Mouse (Mus musculus) kidney, postnatal 0 days (tissue): ENCODE results near the gene Dusp7. TPM values are rescaled to one million over a fixed set of nuclear protein-coding genes. Genes with fewer than 3 reads are reported as not detected.

Experiments used
- ATAC-seq: fragments of 200-750 bp; cut with Nextera tagmentation; replicated peaks from 2 replicates; pipeline ENCODE4 v1.8.0; 2017; ENCODE audit warnings: low read depth, moderate number of reproducible peaks, moderate TSS enrichment, moderate library complexity; ENCODE audit not compliant: low FRiP score
- DNase-seq: peaks from one replicate; pipeline ENCODE4 v3.0.0-alpha.2; 2016; ENCODE audit warnings: low spot score
- H3K27ac ChIP-seq: fragments of 300-500 bp; sonication (generic); 2 replicates; pipeline ENCODE4 v1.5.1; 2014; ENCODE audit warnings: mild to moderate bottlenecking
- H3K27me3 ChIP-seq: fragments of 300-500 bp; sonication (generic); 2 replicates; pipeline ENCODE4 v1.6.1; 2014; ENCODE audit warnings: low read length, mixed read lengths; ENCODE audit not compliant: insufficient read depth
- H3K36me3 ChIP-seq: fragments of 300-500 bp; sonication (generic); 2 replicates; pipeline ENCODE4 v1.6.1; 2014; ENCODE audit warnings: low read length, mixed read lengths; ENCODE audit not compliant: insufficient read depth
- H3K4me1 ChIP-seq: fragments of 300-500 bp; sonication (generic); replicated peaks from 2 replicates; pipeline ENCODE4 v1.6.1; 2014; ENCODE audit warnings: antibody characterized with exemption, low read length, mixed read lengths; ENCODE audit not compliant: insufficient read depth
- H3K4me2 ChIP-seq: fragments of 300-500 bp; sonication (generic); 2 replicates; pipeline ENCODE4 v1.6.1; 2014; ENCODE audit warnings: mild to moderate bottlenecking, low read length, moderate library complexity, mixed read lengths
- H3K4me3 ChIP-seq: fragments of 300-500 bp; sonication (generic); replicated peaks from 2 replicates; pipeline ENCODE4 v1.5.1; 2014; ENCODE audit warnings: low read depth, low read length
- H3K9ac ChIP-seq: fragments of 300-500 bp; sonication (generic); 2 replicates; pipeline ENCODE4 v1.6.1; 2014; ENCODE audit warnings: low read depth, low read length
- H3K9me3 ChIP-seq: fragments of 300-500 bp; sonication (generic); replicated peaks from 2 replicates; pipeline ENCODE4 v1.6.1; 2016; ENCODE audit warnings: low read length, inconsistent platforms, mixed read lengths
- CTCF ChIP-seq: IDR thresholded peaks from 2 replicates; pipeline ENCODE4 v1.5.1; 2016; ENCODE audit warnings: antibody characterized with exemption, low read depth, mild to moderate bottlenecking, moderate library complexity
- WGBS: fragments of 180-500 bp; shearing (Covaris S2); extraction: QIAGEN DNeasy Blood & Tissue Kit; methylation state at CpG from one replicate; pipeline ENCODE4 v1.1.7; 2014; 5-methylcytosine and 5-hydroxymethylcytosine counted together
- polyA plus RNA-seq: library from polyadenylated mRNA; unstranded; fragments of >200 nt; fragmentation: Nextera tagmentation; extraction: Ambion mirVana; gene quantifications from 2 replicates; pipeline ENCODE4 v1.2.1, GENCODE M21; 2015

Gene Dusp7
- polyA plus RNA-seq, 1 experiment from 2014 or later = 15.8 TPM

DNA sequence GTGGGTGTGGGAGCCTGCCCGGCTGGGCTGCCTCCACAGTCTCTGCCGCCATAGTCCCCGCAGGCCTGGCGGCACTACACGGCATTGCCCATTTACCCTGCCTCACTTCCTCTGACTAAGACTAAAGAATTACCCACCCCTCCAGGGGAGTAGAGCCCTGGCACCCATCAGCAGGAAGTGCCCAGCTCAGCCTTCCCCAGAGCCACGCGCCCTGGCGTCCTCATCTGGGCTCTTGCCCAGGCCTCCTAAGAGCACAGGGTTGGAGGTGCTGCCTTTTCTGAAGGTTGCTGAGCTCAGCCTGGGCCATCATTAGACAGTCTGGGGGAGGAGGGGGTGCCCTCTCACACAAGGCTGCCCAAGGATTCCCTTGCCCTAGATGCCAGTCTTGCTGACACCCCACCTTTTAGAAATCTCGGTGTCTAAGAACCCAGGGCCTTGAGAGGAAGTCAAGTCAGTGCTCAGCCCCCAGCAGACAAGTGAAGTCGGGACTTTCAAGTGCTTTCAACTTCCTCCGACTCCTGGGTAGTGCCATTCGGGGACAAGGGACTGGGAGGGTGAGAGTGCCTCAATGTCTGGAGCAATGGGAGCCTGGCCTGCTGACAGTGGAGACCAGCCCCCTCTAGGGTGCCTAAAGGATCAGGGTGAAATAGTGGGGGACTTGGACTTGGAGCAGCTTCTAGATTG lies 17.9 kb downstream of the Dusp7 start:
- TF ChIP-seq CTCF = no peak
- no peak for ATAC-seq
- no peaks in the 10 kb centered on the region for H3K36me3 ChIP-seq
- no peaks in the 10 kb centered on the region for H3K27me3 ChIP-seq
- WGBS = 72% methylated on average over 12 of the region's 12 CpGs
- H3K27ac ChIP-seq = no peak overlapping the region
- DNase-seq = no peak
- H3K9ac ChIP-seq = no peak overlapping the region
- H3K4me1 ChIP-seq = peaks cover 17% of the 10 kb centered on the region
- no peak overlapping the region for H3K4me2 ChIP-seq
- H3K9me3 ChIP-seq = no peaks in the 10 kb centered on the region
- H3K4me3 ChIP-seq = no peak overlapping the region

DNA sequence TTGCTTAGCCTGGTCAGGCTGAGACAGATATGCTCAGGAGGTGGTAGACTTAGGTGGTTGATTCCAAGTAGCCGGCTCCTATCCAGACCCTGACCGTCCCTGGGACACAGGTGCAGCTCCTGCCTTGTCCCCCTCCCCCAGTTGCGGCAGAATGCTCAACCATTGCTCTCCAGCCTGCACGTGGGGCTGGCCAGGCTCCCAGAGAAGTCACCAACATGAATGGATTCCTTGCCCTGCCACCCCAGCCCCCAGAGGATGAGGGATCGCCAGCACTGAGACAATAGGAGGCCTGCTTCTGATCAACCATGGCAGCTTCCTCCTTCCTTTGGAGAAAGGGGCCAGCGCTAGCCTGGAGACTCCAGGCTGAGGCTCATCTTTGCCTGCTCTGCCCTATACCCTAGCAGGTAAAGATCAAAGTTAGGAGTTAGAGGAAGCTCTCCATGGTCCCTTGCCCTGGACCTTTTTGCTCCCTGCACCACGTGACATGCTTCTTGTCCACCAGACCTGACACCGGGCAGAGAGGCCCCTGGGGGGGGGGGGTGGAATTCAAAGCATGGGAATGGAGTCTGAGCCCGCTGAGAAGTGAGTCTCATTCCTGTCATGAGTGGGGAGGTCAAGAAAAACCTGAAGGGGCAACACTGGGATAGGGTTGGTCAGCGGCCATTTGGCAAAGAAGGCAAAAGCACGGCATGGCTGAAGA lies 24.5 kb downstream of the Dusp7 start:
- ATAC-seq = 0 out of 2 replicates have a peak, but pooled peaks have one; percentile 16
- WGBS = 64% methylated on average over 11 of the region's 11 CpGs

DNA sequence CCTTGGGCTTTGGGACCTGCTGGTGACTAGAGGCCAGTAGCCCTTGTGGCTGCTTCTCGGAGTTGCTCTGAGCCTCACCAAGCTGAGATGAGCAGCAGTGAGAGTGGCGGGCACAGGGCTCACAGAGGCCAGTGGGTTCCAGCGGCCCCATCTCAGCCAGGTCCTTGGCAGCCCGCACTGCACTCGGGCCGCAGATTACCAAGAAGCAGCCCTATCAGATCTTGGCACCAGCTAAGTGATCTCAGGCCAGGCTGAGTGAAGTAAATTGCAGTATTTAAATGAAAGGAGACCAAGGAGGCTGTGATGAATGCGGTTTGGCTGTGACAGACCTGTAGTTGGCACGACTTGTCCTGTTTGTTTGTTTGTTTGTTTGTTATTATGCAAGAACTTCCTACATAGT lies 25.1 kb downstream of the Dusp7 start:
- Histone ChIP-seq H3K9me3 (no peaks in the 10 kb centered on the region), H3K9ac (no peak overlapping the region), H3K27me3 (no peaks in the 10 kb centered on the region), H3K27ac (no peak overlapping the region), H3K36me3 (no peaks in the 10 kb centered on the region), H3K4me2 (no peak overlapping the region), H3K4me1 (no peaks in the 10 kb centered on the region), H3K4me3 (no peak overlapping the region)
- DNase-seq = no peak
- no peak for ATAC-seq
- TF ChIP-seq CTCF = no peak
- WGBS = 77% methylated on average over 8 of the region's 8 CpGs

More for the DNA sequence above, 24.5 kb downstream of the Dusp7 start:
- no peaks in the 10 kb centered on the region for H3K9me3 ChIP-seq
- no peak overlapping the region for H3K9ac ChIP-seq
- no peaks in the 10 kb centered on the region for H3K4me1 ChIP-seq
- TF ChIP-seq CTCF = no peak
- DNase-seq = no peak
- H3K4me3 ChIP-seq = no peak overlapping the region
- no peaks in the 10 kb centered on the region for H3K36me3 ChIP-seq
- H3K27me3 ChIP-seq = no peaks in the 10 kb centered on the region
- no peak overlapping the region for H3K4me2 ChIP-seq
- no peak overlapping the region for H3K27ac ChIP-seq

DNA sequence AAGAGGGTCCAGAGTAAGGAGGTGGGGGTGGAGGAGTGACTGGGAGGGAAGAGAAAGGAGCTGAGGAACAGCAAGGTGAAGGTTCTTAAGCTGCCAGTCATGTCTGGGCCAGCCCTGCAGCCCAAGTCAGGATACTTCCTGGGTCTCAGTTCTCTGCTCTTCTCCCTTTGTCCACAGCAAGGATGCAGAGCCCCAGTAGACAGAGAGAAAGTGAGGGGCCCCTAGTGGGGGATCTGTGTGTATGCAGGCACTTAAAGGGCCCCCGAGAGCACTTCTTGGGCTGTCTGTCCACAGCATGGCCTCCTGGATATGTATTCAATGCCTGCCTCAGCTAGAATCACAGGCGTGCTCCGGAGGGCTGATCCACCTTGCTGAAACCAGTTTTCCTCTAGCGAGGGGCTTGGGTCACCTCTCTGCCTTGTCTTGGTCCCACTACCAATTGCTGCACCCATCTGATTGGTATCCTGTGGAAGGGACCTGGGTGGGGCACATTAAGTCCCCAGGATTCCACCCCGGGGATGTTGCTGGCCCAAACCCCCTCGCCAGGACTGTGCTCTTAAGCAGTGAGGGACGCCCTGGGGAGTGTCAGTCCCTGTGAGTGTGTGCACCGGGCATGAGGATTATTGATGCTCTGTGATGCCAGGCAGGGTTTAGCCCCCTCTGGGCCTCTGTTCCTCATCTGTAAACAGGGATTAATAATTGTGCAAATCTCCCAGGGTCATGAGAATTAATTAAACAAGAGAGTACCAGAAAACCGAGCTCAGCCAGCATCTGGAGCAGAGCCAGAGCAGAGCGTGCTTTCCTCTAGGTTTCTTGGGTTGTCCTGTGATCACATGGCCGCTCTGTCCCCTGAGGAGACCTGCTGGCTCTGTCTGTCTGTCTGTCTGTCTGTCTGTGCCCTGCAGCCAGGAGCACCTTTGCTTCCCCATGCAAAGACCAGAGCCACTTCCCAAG lies 26.5 kb downstream of the Dusp7 start:
- WGBS = 53% methylated on average over 11 of the region's 11 CpGs
- Histone ChIP-seq H3K4me3 (no peak overlapping the region), H3K4me2 (no peak overlapping the region), H3K27me3 (no peaks in the 10 kb centered on the region), H3K9ac (no peak overlapping the region), H3K36me3 (no peaks in the 10 kb centered on the region), H3K9me3 (no peaks in the 10 kb centered on the region), H3K27ac (no peak overlapping the region), H3K4me1 (no peaks in the 10 kb centered on the region)
- TF ChIP-seq CTCF = peak; percentile 64
- peak; percentile 62; the same call in 1 of the 2 replicates for ATAC-seq
- peak; percentile 87 for DNase-seq

GRCm38 (mm10) chr9:106397733-106398132 lies 29.3 kb downstream of the Dusp7 start:
- H3K9ac ChIP-seq = no peak overlapping the region
- no peak for ATAC-seq
- H3K4me1 ChIP-seq = no peaks in the 10 kb centered on the region
- H3K4me2 ChIP-seq = no peak overlapping the region
- H3K4me3 ChIP-seq = no peak overlapping the region
- no peak for DNase-seq
- no peaks in the 10 kb centered on the region for H3K27me3 ChIP-seq
- WGBS = 85% methylated on average over 4 of the region's 4 CpGs
- no peaks in the 10 kb centered on the region for H3K9me3 ChIP-seq
- H3K27ac ChIP-seq = no peak overlapping the region
- no peaks in the 10 kb centered on the region for H3K36me3 ChIP-seq
- TF ChIP-seq CTCF = no peak
